Mouse (Mus musculus): Measurements from ENCODE around the gene Scly.

The Scly gene

DNA sequence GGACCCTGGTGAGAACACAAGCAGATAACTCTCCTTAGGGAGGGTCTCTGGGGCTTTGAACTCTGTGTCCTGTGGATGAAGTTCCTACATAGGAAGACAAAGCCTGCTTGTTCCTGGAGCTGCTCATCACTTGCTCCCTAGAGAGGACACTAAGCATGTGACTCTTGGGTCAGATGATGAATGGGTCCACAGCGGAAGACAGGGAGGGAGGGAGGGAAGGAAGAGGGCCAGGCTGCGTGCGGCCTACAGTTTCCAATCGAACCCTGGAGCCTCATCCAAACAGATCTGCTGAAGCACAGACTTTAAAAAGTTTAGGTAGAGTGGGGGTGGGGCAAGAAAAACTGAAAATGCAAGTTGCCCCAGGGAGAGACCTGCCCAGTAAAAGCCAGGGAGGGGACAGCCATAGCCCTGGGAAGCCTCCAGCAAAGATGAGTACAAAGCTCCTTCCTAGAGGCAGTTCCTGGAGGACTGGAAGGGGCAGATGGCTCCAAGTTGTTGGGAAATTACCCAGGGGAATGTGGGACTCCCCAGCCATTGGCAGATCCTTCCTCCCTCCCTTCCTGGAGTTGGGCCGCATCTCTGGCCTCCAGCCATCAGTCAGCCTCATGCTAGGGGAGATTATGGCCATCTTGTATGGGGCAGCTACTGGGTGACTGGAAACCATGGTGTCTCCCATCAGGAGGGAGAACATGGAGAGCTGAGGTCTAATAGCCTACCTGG lies 1.7 kb downstream of the Scly start:
- no peak for DNase-seq (ENCODE audit: low read depth, low spot score)

DNA sequence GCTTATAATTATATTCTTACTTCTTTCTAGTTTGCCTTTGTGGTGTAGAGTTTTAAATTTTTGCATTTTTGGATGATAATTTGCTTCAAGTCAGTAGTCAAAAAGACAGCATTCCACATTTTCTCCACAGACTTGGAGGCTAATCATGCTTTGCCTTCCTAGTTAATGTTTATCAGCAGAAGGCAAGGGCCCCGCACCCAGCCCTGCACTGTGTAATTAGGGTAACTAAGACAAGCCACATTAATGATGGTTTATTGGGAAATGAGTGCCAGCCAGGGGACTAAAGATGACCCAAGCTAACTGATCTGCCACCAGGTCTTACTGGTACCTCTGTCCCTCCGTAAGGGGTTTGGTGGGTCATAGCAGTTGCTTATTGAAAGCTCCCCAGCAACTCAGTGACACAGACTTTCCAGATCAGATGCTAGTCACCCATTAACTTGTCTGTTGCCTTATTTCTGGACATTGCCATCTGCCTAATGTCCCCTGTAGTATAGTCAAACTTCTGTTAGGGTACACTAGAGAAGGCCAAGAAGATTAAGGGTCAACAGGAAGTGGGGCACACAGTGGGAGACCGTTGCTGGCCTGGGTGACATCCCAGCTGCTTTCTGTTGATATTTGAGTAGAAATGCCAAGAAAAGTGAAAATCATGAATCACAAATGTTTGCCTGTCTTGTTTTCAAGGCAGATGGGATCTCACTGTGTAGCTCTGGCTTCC lies 3.2 kb downstream of the Scly start:
- no peak for DNase-seq (ENCODE audit: low read depth, low spot score)

DNA sequence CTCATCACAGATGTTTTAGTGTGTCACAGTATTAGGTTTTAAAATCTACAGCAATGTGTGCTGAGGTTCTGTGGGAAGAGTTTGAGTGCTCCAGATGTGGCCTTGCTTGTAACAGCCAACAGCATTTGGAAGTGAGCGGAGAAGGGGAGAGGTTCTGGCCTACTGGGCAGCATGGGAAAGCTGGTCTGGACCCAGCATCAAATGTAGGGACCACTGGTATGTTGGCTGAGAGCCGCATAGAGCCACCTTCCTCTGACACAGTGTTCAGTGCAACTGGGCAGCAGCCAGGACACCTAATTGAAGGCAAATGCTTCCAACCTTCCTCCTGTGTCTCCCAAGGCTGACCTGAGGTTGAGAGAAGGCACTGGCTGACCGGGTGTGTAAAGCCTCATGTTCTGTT lies 3.9 kb downstream of the Scly start:
- DNase-seq (ENCODE audit: low read depth, low spot score) = no peak

DNA sequence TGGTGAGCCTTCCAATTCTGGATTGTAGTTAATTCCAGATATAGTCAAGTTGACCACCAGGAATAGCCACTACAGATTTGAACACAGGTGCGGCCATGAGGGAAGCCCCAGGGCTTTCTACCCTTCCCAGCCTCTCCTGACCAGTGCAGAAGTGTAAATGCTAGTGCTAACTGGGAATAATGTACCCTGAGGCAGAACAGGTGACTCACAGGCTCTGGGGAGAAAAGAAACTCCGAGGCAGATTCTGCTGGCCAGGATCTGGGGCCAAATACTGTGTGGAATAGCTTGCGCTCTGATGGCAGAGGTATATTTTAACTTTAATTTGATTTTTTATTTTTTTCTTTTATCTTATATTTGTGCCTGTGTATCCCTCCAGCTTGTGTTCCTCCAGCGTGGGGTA lies 6.5 kb downstream of the Scly start:
- no peak for DNase-seq (ENCODE audit: low read depth, low spot score)

DNA sequence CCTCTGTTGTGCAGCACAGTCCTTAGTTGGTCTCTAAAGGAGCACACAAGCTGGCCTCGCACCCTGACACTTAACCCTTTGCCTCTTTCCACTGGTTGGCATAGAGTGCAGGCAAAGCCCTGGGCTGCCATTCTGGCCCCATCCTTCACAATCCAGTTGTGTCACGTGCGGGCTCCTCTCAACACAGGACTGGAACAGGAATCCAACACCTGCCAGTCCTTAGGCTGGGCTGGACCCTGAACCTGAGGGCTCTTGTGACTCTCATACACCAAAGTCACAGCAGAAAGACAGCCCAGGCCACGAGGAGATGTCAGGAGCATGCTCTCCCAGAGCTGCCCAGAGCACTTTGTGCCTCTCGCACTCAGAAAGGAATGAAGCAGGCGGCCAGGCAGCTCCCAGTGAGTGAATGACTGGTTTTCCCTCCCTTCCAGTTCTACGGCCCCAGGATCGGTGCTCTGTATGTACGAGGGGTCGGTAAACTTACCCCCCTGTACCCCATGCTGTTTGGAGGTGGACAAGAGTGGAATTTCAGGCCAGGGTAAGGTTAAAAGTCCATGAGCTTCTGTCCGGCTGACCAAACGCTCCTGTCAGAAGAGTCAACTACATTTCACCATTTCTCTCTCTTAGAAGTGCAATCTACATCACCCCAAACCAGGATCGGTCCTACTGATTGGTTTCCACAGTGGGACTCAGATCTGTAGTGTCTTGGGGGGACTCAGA lies 11.4 kb downstream of the Scly start:
- DNase-seq (ENCODE audit: low read depth, low spot score) = no peak

DNA sequence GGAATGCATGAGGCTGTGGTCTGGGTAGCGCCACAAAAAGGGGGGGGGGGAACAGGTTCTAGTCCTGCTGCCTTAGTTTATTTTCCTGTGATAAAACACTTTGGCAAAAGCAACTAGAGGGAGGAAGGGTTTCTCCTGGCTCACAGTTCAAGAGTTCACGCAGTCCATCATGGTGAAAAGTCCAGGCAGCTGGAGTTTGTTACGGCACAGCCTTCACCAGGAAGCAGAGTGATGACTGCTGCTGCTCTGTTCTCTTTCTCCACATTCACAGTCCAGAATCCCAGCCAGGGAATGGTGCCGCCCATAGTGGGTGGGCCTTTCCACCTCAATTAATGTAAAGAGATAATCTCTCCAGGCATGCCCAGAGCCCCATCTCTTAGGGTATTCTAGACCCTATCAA lies 14.1 kb downstream of the Scly start:
- no peak for DNase-seq (ENCODE audit: low read depth, low spot score)

DNA sequence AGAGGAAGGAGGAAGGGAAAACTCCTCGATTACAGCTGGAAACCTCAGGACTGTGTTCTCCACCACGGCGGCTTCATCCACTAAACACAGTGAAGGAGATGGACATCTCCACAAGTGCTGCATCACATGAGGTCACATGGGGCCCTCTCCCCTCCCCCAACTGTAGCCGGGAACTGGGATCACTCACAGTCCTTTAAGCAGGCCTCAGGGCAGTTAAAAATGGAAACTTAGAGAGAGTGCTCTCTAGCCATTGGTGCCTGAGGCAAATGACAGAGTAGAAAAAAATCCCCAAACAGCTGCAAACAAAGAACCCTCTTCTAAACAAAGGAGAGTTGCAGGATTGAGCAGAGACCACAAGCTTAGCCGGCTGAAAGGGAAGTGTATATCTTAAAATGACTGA lies 15.1 kb downstream of the Scly start:
- DNase-seq (ENCODE audit: low read depth, low spot score) = no peak

DNA sequence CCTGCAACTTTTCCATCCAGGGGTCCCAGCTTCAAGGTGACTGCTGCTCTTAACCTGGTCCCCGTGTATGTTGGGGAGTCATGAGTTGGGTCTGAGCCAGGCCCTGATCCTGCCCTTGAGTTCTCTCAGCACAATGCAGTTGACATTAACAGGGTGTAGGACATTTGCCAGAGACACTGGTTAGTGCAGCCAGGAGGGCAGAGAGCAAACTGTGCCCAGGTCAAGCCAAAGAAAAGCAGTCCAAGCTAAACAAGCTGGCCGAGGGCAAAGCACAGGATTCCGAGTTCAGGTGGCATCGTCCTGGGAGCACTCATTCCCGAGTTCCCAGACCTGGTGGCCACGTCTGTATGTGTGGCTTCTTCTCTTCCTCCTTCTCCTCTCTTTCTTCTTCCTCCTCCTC lies 19.5 kb downstream of the Scly start:
- no peak for DNase-seq (ENCODE audit: low read depth, low spot score)

DNA sequence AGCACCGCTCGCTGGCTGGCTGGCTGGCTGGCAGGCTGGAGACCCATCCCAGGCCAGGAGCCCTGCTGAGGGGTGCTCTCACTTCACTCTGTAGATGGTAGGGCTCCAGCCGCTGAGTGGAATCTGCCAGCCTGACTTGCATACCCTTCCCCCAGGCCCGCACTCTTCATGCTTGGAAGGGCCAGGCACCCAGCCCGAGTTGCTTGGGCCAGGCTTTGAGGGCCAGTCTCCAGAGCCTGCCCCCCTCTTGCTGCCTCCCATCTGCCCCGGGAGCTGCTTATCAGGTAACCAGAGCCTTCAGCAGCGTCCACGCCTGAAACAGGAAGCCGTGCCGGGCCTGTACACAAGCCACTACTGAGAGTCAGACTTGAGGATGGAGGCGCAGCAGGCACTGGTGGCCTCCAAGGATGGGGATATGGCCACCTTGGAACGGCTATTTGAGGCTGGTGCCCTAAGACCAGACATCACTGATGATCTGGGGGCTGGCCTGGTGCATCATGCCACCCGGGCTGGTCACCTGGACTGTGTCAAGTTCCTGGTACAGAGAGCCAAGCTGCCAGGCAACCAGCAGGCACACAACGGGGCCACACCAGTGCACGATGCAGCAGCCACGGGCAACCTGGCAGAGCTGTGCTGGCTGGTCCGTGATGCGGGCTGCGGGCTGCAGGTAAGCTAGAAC lies 23.8 kb downstream of the Scly start, which contains the start of gene Espnl:
Gene Espnl (plus strand): TSS at position 316 of the 679 bp plus-strand sequence.
- DNase-seq (ENCODE audit: low read depth, low spot score) = no peak

DNA sequence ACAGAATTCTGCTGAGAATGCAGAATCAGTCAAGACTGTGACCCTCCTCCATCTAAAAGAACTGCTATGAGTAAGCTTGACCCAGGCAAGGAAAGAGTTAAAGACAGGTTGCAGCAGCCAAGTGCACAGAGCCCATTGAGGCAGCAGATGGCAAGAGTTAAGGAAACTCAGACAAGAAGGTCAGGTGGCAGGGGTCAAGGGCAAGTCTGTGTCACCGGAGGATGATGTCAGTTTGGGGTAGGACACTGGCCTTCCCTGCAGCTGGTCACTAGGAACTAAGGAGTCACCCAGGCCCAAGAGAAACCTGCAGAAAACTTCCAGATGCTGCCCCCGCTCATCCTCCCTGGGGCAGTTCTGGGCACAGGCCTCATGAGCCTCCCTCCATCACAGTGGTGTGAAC lies 26.5 kb downstream of the Scly start:
- no peak for DNase-seq (ENCODE audit: low read depth, low spot score)

DNA sequence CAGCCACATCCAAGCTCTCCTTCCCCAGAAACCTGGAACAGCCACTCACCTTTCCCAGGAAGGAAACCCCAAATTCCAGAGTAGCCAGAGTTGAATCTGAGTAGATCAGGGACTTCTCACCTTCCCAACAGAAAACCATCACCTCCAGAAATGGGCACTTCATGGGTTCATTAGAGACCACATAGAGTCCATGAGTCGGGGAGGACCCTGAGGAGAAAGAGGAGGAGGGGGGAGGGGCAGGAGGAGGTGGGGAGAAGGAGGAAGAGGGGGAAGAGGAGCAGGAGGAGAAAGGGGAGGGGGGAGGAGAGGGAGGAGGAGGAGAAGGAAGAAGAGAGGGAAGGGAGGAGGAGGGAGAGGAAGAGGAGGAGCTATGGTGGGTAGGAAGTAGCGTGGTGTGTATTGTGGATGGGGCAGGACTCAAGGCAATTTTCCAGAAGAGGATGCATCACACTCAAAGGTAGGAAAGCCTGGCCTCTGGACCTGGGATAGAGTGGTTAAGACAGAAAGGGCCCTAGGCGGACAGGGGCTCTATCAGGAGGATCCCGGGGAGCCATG lies 27.4 kb downstream of the Scly start:
- no peak for DNase-seq (ENCODE audit: low read depth, low spot score)

DNA sequence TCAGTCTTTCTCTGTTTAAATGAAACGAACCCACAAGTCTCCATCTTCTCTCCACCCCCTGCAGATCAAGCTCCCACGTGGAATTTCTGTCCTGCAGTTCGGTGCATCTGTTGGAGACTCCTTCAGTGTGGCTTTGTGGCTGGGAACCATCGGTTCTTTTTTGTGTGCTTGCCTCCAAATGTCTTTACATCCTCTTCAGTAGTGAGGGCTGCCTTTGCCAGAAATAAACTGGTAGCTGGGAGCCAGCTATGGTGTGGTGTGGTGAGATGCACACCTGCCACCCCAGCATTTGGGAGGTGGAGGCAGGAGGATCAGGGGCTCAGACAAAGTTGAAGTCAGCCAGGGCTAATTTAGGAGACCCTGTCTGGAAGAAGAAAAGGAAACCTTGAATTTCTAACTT lies 34.0 kb downstream of the Scly start:
- DNase-seq (ENCODE audit: low read depth, low spot score) = no peak

DNA sequence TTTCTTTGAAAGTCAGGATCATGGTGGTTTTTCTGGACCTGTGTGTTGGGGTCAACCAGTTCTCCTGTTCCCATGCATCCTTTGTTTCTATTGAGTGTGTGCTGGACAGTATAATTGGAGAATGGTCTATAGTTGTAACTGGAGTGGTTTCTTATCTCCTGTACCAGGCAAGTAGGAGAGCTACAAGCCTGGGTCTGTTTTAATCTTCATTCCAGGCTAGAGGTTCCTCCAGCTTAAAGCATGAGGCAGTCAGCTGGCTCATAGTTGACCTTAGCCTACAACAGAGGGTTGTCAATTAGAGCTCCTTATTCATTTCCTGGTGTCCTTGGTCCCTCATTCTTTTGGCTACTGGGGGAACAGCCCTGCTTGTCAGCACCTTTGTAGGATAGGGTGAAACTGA lies 35.4 kb downstream of the Scly start:
- DNase-seq (ENCODE audit: low read depth, low spot score) = no peak

DNA sequence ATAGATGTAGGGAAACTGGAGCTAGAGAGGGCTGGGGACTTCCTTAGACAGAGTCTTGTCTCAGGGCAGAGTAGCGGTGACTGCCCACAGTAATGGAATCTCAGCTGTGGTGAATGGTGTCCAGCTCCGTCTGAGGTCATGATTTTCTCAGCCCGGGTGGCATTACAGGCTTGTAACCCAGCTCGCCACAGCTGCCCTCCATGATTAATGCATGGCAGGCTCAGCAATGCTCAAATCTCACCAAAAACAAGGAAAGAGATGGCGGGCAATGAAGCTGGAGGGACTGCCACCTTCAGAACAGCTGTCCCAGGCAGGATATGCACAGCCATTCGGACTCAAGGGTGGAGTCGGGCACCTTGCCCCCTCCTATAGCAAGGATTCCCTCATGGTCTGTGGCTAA lies 39.2 kb downstream of the Scly start:
- DNase-seq (ENCODE audit: low read depth, low spot score) = no peak

DNA sequence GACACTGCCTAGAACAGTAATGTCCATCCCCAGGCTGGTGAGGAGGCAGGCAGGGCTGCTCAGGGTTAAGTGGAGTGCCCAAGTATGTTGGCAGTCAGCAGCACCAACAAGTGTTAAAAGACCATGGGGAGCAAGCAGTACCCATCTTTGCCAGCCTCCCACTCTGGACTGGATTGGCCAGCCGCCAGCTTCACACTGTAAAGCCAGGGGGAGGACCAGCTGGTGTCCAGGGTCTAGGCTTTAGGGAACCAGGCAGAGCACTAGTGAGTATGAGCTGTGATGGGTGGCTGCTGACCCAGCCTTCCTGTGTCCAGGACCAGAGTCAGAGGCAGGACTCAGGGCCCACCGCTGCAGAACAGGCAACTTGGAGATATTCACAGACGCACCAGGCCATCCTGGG lies 45.9 kb downstream of the Scly start:
- DNase-seq (ENCODE audit: low read depth, low spot score) = no peak

DNA sequence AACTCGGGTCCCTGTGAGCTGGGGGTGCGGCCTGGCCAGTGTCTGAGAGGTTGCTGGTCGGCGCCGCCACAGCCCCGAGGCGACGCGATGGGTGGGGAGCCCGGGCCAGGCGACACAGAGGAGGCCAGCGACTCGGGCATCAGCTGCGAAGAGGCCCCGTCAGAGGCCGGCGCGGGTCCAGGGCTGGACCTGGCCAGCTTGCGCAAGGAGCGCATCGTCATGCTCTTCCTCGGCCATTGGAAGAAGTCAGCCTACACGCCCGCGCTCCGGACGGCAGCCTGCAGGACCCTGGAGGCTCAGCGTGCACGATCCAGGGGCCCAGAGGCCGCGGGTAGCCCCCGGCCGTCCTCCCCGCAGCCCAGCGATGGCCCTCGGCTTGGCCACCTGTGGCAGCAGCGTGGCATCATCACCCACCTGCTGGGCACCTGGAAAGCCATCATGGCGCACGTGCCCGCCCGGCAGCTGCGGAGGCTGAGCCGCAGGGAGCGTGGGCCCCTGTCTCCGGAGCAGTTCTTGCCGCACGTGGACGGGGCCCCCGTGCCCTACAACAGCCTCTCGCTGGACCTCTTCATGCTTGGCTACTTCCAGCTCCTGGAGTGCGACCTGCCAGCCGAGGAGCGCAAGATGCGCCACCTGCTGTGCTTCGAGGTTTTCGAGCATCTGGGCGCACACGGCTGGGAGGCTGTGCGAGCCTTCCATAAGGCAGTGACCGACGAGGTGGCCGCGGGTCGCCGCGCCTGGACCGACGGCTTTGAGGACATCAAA lies 47.0 kb downstream of the Scly start:
- DNase-seq (ENCODE audit: low read depth, low spot score) = no peak

DNA sequence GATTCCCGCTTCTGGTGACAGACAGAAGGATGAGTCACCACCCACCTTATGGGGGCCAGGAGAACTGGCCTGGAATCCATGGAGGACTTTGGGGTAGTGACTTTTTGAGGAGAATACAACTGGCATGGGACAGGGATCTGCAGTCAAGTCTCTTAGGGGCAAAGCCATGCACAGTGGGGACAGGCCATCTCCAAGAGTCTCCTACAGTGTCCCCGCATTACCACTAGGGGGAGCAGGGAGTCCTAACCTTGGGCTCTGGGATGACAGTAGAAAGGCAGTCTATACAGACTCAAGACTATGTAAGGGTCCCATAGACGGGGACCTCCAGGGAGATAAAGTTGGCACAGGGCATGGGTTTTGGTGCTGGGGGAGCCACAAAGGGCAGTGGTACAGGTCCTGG lies 48.8 kb downstream of the Scly start:
- DNase-seq (ENCODE audit: low read depth, low spot score) = peak; percentile 41

DNA sequence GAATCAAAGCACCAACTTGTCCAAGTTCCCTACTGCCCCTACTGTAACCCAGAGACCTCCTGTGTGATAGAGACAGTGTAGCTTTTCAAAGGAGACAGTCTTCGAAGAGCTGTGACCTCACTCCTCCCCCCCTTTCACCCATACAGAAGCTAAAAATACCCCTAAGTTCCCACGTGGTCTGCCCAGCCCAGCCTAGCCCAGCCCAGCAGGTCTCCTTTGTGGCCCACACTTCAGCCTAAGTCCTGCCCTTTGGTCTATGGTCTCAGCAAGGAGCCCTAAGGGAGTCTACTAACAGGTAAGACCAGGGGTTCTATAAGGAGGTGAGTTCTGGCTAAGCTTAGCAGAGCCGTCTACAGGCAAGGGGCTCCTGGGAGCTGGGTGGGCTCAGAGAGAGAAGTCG lies 52.7 kb downstream of the Scly start, which contains the start of gene Klhl30:
Gene Klhl30 (plus strand): TSS at position 176 of the 400 bp plus-strand sequence.
- no peak for DNase-seq (ENCODE audit: low read depth, low spot score)

DNA sequence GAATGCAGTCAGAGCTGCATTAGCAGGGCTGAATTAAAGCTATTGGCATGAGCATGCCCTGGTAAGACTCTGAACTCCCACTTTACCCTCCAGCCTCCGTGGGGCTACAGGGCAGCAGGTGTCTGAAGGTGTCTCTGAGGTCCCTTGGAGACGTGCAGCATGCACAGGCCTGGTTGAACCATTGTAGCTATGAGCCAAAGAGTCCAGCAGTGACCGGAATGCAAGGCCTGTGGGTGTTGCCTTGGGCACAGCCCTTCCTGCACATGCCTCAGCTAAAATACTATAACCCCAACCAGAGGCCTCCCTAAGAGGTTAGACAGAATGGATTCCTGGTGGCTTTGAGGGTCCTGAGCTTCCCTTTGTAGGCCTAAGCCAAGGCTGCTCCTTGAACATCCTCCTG lies 53.1 kb downstream of the Scly start:
- no peak for DNase-seq (ENCODE audit: low read depth, low spot score)

DNA sequence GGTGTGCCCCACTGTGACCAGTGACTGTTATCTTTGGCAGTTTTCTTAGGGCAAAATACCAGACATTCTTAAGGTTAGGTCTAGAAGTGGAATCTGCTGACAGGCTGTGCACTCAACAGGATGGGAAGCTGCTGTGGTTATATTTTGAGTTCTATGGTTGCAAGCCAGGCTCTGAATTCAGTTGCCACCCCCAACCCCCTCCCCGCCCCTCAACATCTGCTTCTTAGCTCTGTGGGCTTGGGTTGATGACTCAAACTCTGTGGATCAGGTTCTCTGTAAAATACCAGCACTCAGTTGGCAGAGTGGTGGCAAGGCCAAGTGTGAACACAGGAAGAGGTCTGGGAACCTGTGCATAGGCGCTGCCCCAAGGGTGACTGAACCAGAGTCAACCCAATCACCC lies 54.1 kb downstream of the Scly start:
- DNase-seq (ENCODE audit: low read depth, low spot score) = no peak

DNA sequence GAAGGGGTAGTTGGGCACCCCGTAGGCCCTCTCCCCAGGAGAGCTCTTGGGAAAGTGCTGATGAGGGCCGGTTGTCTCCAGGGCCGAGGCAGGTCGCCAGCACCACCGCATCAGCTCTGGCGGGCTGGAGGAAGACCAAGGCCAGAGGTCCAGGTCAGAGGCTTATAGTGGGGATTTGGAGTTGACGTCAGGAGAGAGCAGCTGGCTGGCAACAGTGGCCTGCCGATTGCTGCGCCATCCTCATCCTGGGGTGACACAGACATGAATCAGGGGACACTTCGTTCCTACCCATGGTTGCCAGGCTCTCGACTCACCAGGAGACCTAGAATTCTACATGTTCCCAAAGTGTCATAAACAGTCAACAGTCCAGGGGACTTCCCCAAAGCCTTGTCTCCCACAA lies 58.0 kb downstream of the Scly start:
- DNase-seq (ENCODE audit: low read depth, low spot score) = no peak

Data from retina, adult 2 months (tissue).